In the genomic region with DNA sequence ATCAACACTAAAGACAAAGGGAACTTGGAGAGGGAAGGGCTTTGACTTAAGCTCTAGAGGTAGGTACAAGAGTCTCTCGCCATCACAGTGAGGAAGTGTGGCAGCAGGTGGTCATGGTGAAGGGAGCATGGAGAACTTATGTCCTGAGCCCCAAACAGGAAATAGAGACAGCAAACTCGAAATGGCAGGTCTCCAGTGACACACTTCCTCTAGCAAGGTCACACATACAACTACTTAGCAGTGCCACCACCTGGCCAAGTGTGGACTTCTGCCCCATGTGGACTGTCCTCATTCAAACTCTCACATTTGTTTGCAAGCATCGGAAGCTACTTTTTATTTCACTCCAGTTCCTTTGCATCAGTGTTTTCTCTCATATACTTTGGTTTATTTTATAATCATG, we compare ENCODE assay signal across 19 mouse cellular contexts.
DNase-seq lines count a peak whose midpoint lies in the region; ATAC-seq and TF ChIP-seq lines count a peak whose summit lies in the region.
"Had no signal": no experiment of that assay in that cellular context is flagged by ENCODE, and none has a peak within 500 bp of the region (broad histone marks: within the 10 kb centered on the region; RNA-seq: fewer than 3 reads in every experiment).

No protein-coding gene starts in this region.

- H3K9me3 ChIP-seq in intestine, embryonic 16.5 days (ENCODE audit: control insufficient read depth, low read length) = no peaks in the 10 kb centered on the region
- H3K9me3 ChIP-seq: forebrain, embryonic 13.5 days; heart, embryonic 10.5 days; hindbrain, embryonic 15.5 days; megakaryocyte, embryonic 14.5 days; neural tube, embryonic 12.5 days had no signal

- H3K4me2 ChIP-seq in intestine, embryonic 16.5 days (ENCODE audit: low read depth, low read length) = no peak overlapping the region
- H3K4me2 ChIP-seq: forebrain, embryonic 13.5 days; hindbrain, embryonic 15.5 days; neural tube, embryonic 12.5 days had no signal

- no peaks in the 10 kb centered on the region for H3K27me3 ChIP-seq in cerebellum, adult 2 months (ENCODE audit: control insufficient read depth, insufficient read depth, low read length)
- H3K27me3 ChIP-seq in intestine, embryonic 16.5 days (replicated peaks; ENCODE audit: control insufficient read depth, insufficient read depth, low read length) = no peaks in the 10 kb centered on the region
- H3K27me3 ChIP-seq: forebrain, embryonic 13.5 days; hindbrain, embryonic 15.5 days; megakaryocyte, embryonic 14.5 days; neural tube, embryonic 12.5 days had no signal

- no peak overlapping the region for H3K4me3 ChIP-seq in cerebellum, adult 2 months (replicated peaks; ENCODE audit: insufficient read depth, low read depth, low read length)
- no peak overlapping the region for H3K4me3 ChIP-seq in intestine, embryonic 16.5 days (ENCODE audit: low read length)
- H3K4me3 ChIP-seq: forebrain, embryonic 13.5 days; heart, embryonic 10.5 days; hindbrain, embryonic 15.5 days; megakaryocyte, embryonic 14.5 days; neural tube, embryonic 12.5 days had no signal

- DNase-seq in cerebellum, adult 2 months = no peak
- no peak for DNase-seq in cerebellum, adult 11-12 months
- peak; percentile 15 for DNase-seq in lung, postnatal 36 days
- DNase-seq in lung, postnatal 14 days = no peak
- DNase-seq in induced T-regulatory cell, adult 2 months (ENCODE audit: low read depth) = peak; percentile 10
- DNase-seq in thymus, postnatal 25 days = peak; percentile 12
- DNase-seq: cerebellum, postnatal 25 days; gastrocnemius, postnatal 25 days; heart, postnatal 14 days; kidney, adult 11 months; kidney, postnatal 10 days; lung, adult 18-20 months had no signal

- TF ChIP-seq POLR2A in cerebellum, adult 2 months (IDR thresholded peaks at IDR 0.05; ENCODE audit: borderline replicate concordance, insufficient read depth, low read length) = no peak

- no peak for ATAC-seq in megakaryocyte-erythroid progenitor cell, adult 5-6 weeks (replicated peaks; ENCODE audit: low FRiP score, low TSS enrichment, poor library complexity, severe bottlenecking)
- no peak for ATAC-seq in intestine, embryonic 16.5 days
- ATAC-seq: forebrain, embryonic 13.5 days had no signal

- H3K27ac ChIP-seq in cerebellum, adult 2 months (ENCODE audit: insufficient read depth, low read length) = no peak overlapping the region
- no peak overlapping the region for H3K27ac ChIP-seq in intestine, embryonic 16.5 days (ENCODE audit: low read length)
- H3K27ac ChIP-seq: forebrain, embryonic 13.5 days; heart, embryonic 10.5 days; hindbrain, embryonic 15.5 days; neural tube, embryonic 12.5 days had no signal

- H3K9ac ChIP-seq in intestine, embryonic 16.5 days (ENCODE audit: low read depth, low read length) = no peak overlapping the region
- H3K9ac ChIP-seq: forebrain, embryonic 13.5 days; hindbrain, embryonic 15.5 days; neural tube, embryonic 12.5 days had no signal

- H3K4me1 ChIP-seq in cerebellum, adult 2 months (ENCODE audit: control insufficient read depth, insufficient read depth, low read length) = no peaks in the 10 kb centered on the region
- no peaks in the 10 kb centered on the region for H3K4me1 ChIP-seq in intestine, embryonic 16.5 days (ENCODE audit: control insufficient read depth, insufficient read depth, low read length)
- H3K4me1 ChIP-seq: forebrain, embryonic 13.5 days; hindbrain, embryonic 15.5 days; neural tube, embryonic 12.5 days had no signal

- 91% methylated on average over 3 of the region's 3 CpGs for WGBS in cerebellum, adult 2 months
- WGBS in intestine, embryonic 16.5 days = 75% methylated on average over 3 of the region's 3 CpGs

- no peaks in the 10 kb centered on the region for H3K36me3 ChIP-seq in intestine, embryonic 16.5 days (ENCODE audit: control insufficient read depth, insufficient read depth, low read length)
- H3K36me3 ChIP-seq: hindbrain, embryonic 15.5 days had no signal

- peak; percentile 10; the same call in 1 of the 2 replicates for TF ChIP-seq CTCF in cerebellum, adult 2 months (IDR thresholded peaks at IDR 0.05; ENCODE audit: borderline replicate concordance, insufficient read depth, low read depth, low read length)

Comparison
In these comparisons a context has a peak if more than half of its experiments do, and no peak if none do; other contexts are left out.
1. DNase-seq: peak in lung, postnatal 36 days (single experiment), induced T-regulatory cell, adult 2 months (single experiment) and thymus, postnatal 25 days (single experiment); none in cerebellum, adult 2 months (0 of 2), cerebellum, adult 11-12 months (single experiment) and lung, postnatal 14 days (single experiment).